Mouse (Mus musculus): Measurements from ENCODE around the gene 1810013L24Rik.
"Not testable (repeated sequence)": the region's sequence is repeated elsewhere in the genome, so short reads cannot be mapped to it uniquely, and the experiment has no call there.

The 1810013L24Rik gene

GRCm38 (mm10) chr16:8836876-8837275, 7.0 kb downstream of the 1810013L24Rik start:
- DNase-seq (ENCODE audit: low spot score), result no peak

GRCm38 (mm10) chr16:8837595-8837994, 7.7 kb downstream of the 1810013L24Rik start:
- DNase-seq (ENCODE audit: low spot score), result no peak

DNA sequence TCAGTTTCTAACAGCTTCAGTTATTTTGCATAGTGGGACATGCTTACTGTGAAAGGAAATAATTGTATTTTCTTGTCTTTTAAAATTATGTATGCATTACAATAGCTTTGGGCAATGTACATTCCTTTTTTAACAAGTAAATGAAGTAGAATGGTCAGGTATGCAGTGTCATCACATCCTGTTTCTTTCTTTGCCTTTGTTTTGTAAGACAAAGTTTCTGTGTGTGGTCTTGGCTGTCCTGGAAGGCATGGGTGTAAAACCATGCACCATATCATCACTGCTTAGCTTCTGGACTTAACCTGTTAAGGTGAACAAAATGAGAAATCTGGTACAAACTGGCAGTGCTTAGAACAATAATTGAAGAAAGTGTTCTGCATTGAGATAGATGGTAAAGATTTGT, 9.0 kb downstream of the 1810013L24Rik start:
- DNase-seq (ENCODE audit: low spot score), result no peak

GRCm38 (mm10) chr16:8840557-8840956, 10.7 kb downstream of the 1810013L24Rik start:
- no peak for DNase-seq (ENCODE audit: low spot score)

GRCm38 (mm10) chr16:8842962-8843361, 13.1 kb downstream of the 1810013L24Rik start:
- no peak for DNase-seq (ENCODE audit: low spot score)

- no peak for DNase-seq (ENCODE audit: low spot score)
Measured at GRCm38 (mm10) chr16:8843580-8844175, 13.8 kb downstream of the 1810013L24Rik start.

- no peak for DNase-seq (ENCODE audit: low spot score)
Measured at GRCm38 (mm10) chr16:8845986-8846385, 16.1 kb downstream of the 1810013L24Rik start.

DNA sequence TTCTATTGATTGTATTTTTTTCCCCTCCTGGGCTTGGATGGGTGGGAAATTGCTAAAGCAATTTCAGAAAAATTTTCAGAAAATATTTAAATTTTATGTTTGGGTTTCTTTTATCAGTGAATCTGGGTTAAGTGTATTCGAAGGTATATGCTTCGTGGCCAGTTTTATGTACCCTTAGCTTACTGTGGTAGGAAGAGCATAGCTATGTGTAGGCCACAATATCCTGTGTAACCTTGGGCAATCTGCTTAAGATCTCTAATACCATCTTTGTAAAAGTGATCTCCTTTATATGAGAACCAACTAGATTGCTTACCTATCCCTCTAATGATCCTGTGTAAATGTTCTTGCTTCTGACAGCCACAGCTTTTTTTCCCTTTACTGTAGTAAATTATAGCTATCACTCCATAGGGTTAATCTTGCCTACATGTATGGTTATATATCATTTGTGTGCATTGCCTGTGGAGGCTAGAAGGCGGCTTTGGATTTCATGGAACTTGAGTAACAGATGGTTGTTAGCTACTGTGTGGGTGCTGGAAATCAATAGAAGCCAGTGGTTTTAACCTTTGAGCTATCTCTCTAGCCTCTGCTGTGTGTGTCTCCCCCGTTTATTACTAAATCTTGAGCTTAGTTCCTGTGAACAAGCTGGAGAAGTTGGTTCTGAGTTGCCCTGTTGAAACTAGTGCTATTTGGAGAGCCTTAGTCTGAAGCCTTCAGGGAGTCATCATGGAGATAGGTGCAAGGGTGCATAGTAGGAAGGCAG, 18.6 kb downstream of the 1810013L24Rik start:
- DNase-seq (ENCODE audit: low spot score), result no peak

DNA sequence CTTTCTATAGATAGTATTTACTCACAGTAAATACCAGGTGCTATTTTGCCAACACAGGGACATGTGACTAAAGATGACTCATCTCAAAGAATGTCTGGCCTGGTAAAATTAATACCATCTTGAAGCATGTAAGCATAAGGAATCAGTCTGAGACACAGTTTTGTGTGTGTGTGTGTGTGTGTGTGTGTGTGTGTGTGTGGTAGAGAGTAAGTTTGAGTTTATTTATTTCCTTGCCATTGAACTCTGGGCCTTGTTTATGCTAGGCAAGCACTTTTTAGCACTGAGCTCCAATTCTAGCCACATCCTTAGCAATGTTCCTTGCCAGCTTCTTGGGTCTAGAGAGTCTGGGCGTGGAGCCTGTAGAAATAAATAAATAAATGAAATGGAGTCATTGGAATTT, 20.0 kb downstream of the 1810013L24Rik start:
- DNase-seq (ENCODE audit: low spot score), result no peak

GRCm38 (mm10) chr16:8855143-8855542, 25.2 kb downstream of the 1810013L24Rik start:
- no peak for DNase-seq (ENCODE audit: low spot score)

DNA sequence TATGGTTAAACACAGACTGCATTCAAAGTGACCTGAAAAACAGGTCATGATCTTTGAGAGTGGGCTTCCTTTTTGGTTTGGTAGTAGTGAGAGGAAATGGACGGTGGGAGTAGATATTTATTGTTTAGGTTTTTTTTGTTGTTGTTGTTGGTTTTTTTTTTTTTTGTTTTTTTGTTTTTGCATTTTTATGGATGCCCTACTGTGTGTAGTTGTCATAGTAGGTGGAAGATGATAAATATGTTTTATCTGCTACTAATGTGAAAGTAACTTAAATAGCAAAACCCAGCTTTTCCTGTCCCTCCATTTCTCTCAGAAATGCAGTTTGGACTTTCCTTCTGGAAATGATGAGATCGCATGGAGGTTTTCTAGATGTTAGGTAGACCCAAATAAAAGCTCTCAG, 26.9 kb downstream of the 1810013L24Rik start:
- no peak for DNase-seq (ENCODE audit: low spot score)

DNA sequence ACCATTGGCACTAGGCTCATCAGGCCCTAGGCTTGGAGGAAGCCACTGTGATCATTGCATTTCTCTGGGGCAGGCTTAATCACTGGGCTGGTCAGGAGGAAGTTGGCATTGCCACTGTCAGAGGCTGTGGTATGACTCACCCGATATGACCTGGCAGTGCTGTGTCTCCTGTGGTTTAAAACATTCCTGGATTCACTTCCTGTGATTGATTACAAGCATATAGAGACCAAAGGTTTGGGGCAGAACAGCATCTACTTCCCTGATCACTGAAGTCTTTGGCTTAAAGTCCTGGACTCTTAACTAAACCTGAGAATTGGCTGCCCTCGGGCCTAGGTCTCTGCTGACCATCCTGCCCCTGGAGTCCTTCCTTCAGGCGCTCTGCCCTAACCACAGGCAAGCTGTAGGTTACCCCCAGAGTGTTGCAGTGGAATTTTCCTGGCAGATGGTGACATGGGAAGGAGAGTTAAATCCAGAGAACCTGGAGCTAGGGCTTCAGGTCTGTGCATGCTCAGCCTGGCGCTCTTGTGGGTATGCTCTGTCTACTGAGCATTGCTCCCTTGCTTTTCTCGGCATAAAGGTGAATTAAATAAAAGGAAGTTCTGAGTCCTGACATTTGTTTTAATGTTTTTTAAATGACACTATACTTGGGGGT, 32.6 kb downstream of the 1810013L24Rik start:
- no peak for DNase-seq (ENCODE audit: low spot score)

GRCm38 (mm10) chr16:8864223-8864631, 34.3 kb downstream of the 1810013L24Rik start:
- DNase-seq (ENCODE audit: low spot score), result no peak

DNA sequence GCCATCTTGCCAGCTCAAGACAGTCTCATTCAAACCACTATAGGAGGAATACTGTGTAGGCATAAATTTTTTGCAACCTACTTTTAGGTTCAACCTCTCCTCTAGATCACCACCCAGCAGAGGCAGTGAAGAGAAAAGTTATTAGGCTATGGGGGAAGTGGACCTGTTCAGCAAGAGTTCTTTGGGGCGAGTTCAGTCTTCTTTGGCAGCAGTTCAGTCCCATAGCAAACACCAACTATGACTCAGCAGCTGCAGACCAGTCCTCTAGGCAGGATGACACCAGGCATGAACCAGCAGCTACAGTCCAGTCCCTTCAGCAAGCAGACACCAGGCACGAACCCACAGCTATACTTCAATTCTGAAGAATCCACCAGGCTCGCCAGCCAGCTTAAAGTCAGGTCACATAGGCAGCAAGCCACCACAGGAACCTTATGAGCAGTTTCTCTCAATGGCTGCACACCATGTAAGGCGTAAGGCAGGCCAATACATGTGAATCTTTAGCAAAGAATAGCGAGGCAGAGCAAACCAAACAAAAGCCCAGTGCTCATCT, 37.6 kb downstream of the 1810013L24Rik start:
- no peak for DNase-seq (ENCODE audit: low spot score)

- no peak for DNase-seq (ENCODE audit: low spot score)
Measured at GRCm38 (mm10) chr16:8868506-8868905, 38.6 kb downstream of the 1810013L24Rik start.

DNA sequence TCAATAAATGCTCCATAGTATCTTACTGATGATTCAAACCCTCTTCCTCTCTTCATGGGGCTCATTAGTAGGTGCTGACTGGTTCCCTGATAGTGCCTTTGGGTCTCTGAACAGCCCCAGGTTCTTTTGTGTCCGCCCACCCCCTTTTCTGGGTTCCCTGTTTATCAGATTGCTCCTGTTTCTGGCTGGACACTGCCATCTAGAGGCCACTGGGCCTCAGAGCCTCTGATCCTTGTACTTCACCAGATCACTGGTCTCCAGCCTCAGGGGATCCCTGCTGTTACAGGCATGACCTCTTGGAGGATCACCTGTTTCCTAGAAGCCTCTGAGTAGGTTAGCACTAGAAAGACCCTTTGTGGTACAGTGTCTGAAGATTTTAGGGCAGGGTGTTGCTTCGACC, 39.8 kb downstream of the 1810013L24Rik start:
- peak; percentile 52 for DNase-seq (ENCODE audit: low spot score)

DNA sequence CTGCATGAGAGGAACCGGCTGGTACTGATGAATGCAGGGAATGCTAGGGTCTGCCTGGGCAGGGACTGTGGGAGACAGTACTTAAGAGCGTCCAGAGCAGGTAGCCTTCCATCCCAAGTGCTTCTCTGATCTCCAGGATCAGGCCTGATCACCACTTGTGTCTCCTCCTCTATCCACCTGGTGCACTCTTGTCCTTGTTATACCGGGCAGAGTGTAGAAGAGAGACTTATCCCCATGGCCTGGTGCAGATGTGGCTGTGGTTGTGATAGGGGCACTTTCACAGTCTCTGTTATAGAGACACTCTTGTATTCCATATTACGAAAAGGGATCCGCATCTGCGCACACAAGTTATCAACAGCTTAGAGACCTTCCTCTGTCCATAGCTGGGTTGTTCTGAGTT, 41.5 kb downstream of the 1810013L24Rik start:
- DNase-seq (ENCODE audit: low spot score), result no peak

DNA sequence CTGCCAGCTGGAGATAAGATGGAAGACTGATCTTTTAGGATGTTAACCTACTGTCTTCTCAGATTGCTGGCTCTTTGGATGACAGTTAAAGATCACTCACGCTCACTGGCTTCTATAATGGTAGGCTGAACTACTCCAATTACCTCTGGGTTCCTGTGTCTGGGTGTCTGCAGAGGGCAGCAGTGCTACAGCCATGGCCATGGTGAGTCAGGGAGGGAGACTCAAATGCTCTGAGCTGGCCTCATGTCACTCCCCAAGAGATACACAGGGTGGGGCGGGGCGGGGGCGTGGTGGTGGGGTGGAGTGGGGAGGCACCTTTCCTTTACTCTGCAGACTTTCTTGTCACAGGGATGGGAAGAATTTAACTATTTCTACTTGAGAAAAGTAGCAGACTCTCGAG, 42.1 kb downstream of the 1810013L24Rik start:
- no peak for DNase-seq (ENCODE audit: low spot score)

GRCm38 (mm10) chr16:8872486-8872885, 42.6 kb downstream of the 1810013L24Rik start:
- no peak for DNase-seq (ENCODE audit: low spot score)

- DNase-seq (ENCODE audit: low spot score), result no peak
Measured at GRCm38 (mm10) chr16:8880076-8880475, 50.2 kb downstream of the 1810013L24Rik start.

- DNase-seq (ENCODE audit: low spot score), result peak; percentile 97
Measured at GRCm38 (mm10) chr16:8883674-8884241, 53.9 kb downstream of the 1810013L24Rik start.

DNA sequence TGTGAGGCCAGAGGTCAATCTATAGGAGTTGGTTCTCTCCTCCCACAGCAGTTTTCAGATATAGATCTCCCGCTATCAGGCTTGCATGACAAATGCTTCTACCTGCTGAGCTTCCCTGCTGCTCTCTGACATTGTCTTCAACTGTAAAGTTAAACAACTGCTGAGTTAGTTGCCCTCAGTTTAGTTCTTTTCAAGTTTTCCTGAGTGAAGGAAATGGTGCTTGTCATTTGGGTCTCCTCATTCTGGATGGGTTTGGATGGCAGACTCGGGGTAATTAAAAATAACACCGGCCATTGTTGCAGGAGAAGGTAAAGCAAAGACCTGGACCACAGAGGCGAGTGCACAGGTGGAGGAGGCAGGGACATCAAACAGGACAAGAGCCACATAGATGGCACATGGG, 64.3 kb downstream of the 1810013L24Rik start:
- DNase-seq (ENCODE audit: low spot score), result not testable (repeated sequence)

- DNase-seq (ENCODE audit: low spot score), result no peak
Measured at GRCm38 (mm10) chr16:8895301-8895700, 65.4 kb downstream of the 1810013L24Rik start.

Measured in layer of hippocampus, adult 9-10 months (tissue).